Comparison of ENCODE assay signal across 12 mouse cellular contexts in genomic region chr12:86556796-86557517, GRCm38 (mm10).
DNase-seq lines count a peak whose midpoint lies in the region; ATAC-seq and TF ChIP-seq lines count a peak whose summit lies in the region.
"Had no signal": no experiment of that assay in that cellular context is flagged by ENCODE, and none has a peak within 500 bp of the region (broad histone marks: within the 10 kb centered on the region; RNA-seq: fewer than 3 reads in every experiment).

No protein-coding gene starts in this region.

- no peaks in the 10 kb centered on the region for H3K36me3 ChIP-seq in lung, embryonic 14.5 days (ENCODE audit: insufficient read depth)
- H3K36me3 ChIP-seq: lung, embryonic 15.5 days; neural tube, embryonic 15.5 days had no signal

- no peak for TF ChIP-seq POLR2A in lung, adult 2 months (IDR thresholded peaks at IDR 0.05; ENCODE audit: borderline replicate concordance, extremely low read depth, low read depth, low read length)
- no peak for TF ChIP-seq POLR2A in bone marrow macrophage, adult 2 months (IDR thresholded peaks at IDR 0.05; ENCODE audit: borderline replicate concordance, low read depth, low read length)

- no peaks in the 10 kb centered on the region for H3K4me1 ChIP-seq in lung, embryonic 14.5 days (ENCODE audit: insufficient read depth)
- H3K4me1 ChIP-seq in lung, adult 2 months (ENCODE audit: control insufficient read depth, insufficient read depth, low read length) = no peaks in the 10 kb centered on the region
- peaks cover 7% of the 10 kb centered on the region for H3K4me1 ChIP-seq in bone marrow macrophage, adult 2 months (ENCODE audit: control insufficient read depth, insufficient read depth, low read length)
- H3K4me1 ChIP-seq: lung, embryonic 15.5 days; neural tube, embryonic 15.5 days had no signal

- H3K27me3 ChIP-seq in lung, embryonic 14.5 days (ENCODE audit: insufficient read depth, low read length) = no peaks in the 10 kb centered on the region
- H3K27me3 ChIP-seq: lung, embryonic 15.5 days; neural tube, embryonic 15.5 days had no signal

- TF ChIP-seq CTCF in lung, embryonic 14.5 days (IDR thresholded peaks at IDR 0.05; ENCODE audit: low read depth) = no peak
- TF ChIP-seq CTCF in lung, adult 2 months (IDR thresholded peaks at IDR 0.05; ENCODE audit: insufficient read depth, low read length) = no peak
- TF ChIP-seq CTCF in bone marrow macrophage, adult 2 months (IDR thresholded peaks at IDR 0.05; ENCODE audit: low read depth, low read length) = no peak
- no peak for TF ChIP-seq CTCF in left cerebral cortex, adult 2 months (IDR thresholded peaks at IDR 0.05)

- no peak for ATAC-seq in lung, embryonic 14.5 days (ENCODE audit: insufficient read depth)
- peak; percentile 14; the same call in 1 of the 2 replicates for ATAC-seq in megakaryocyte progenitor cell, adult 5-6 weeks (replicated peaks; ENCODE audit: poor library complexity)
- ATAC-seq: inflammation-experienced regulatory T-cells, adult 6 months had no signal

- WGBS in lung, embryonic 14.5 days = 44% methylated on average over 10 of the region's 10 CpGs
- 18% methylated on average over 10 of the region's 10 CpGs for WGBS in lung, adult 2 months

- no peak overlapping the region for H3K4me3 ChIP-seq in lung, embryonic 14.5 days (ENCODE audit: low read depth, low read length)
- no peak overlapping the region for H3K4me3 ChIP-seq in lung, adult 2 months (replicated peaks; ENCODE audit: extremely low read depth, low read depth, low read length)
- no peak overlapping the region; the same call in 1 of the 2 replicates for H3K4me3 ChIP-seq in bone marrow macrophage, adult 2 months (ENCODE audit: insufficient read depth, low read length)
- H3K4me3 ChIP-seq in left cerebral cortex, adult 2 months = no peak overlapping the region
- H3K4me3 ChIP-seq: lung, embryonic 15.5 days; neural tube, embryonic 15.5 days had no signal

- no peak overlapping the region for H3K4me2 ChIP-seq in lung, embryonic 14.5 days
- H3K4me2 ChIP-seq: lung, embryonic 15.5 days; neural tube, embryonic 15.5 days had no signal

- intact Hi-C loops in left cerebral cortex, adult 2 months (cut with DNase I) = no loop called here

- no peak overlapping the region for H3K27ac ChIP-seq in lung, embryonic 14.5 days (ENCODE audit: low read depth)
- peak overlapping the region; percentile 40; the same call in 1 of the 2 replicates for H3K27ac ChIP-seq in bone marrow macrophage, adult 2 months (ENCODE audit: insufficient read depth, low read depth, low read length)
- H3K27ac ChIP-seq in left cerebral cortex, adult 2 months = no peak overlapping the region
- H3K27ac ChIP-seq: lung, embryonic 15.5 days; neural tube, embryonic 15.5 days had no signal

- peak; percentile 55 for DNase-seq in lung, embryonic 14.5 days
- no peak for DNase-seq in lung, adult 2 months
- peak; percentile 85 for DNase-seq in ES-CJ7 (ENCODE audit: low read depth, low spot score)
- no peak for DNase-seq in gastrocnemius, postnatal 4 days (ENCODE audit: low spot score in 2 of 2)
- no peak for DNase-seq in left cerebral cortex, adult 2 months (ENCODE audit: extremely low spot score in 1 of 2, low spot score in 2 of 2)
- DNase-seq: cerebellum, postnatal 36 days; layer of hippocampus, adult 9-11 months had no signal

- H3K9ac ChIP-seq in lung, embryonic 14.5 days = no peak overlapping the region
- H3K9ac ChIP-seq: lung, embryonic 15.5 days; neural tube, embryonic 15.5 days had no signal

- H3K9me3 ChIP-seq in lung, embryonic 14.5 days (ENCODE audit: low read depth, low read length) = no peaks in the 10 kb centered on the region
- H3K9me3 ChIP-seq: lung, embryonic 15.5 days; neural tube, embryonic 15.5 days had no signal

Comparison
In these comparisons a context has a peak if more than half of its experiments do, and no peak if none do; other contexts are left out.
1. DNase-seq: peak in lung, embryonic 14.5 days (single experiment) and ES-CJ7 (single experiment); none in lung, adult 2 months (single experiment), gastrocnemius, postnatal 4 days (0 of 2) and left cerebral cortex, adult 2 months (0 of 2).